Mouse (Mus musculus) brain, embryonic 14.5 days (tissue): ENCODE results near the gene Pus3.

Experiments
- CTCF ChIP-seq: fragments of 200-500 bp; IDR thresholded peaks from 2 replicates; pipeline ENCODE4 v1.5.1; 2012; ENCODE audit warnings: inconsistent platforms, mild to moderate bottlenecking, moderate library complexity, borderline replicate concordance; ENCODE audit not compliant: insufficient read depth, insufficient read length; ENCODE audit errors: extremely low read depth
- POLR2A ChIP-seq: fragments of 200-500 bp; IDR thresholded peaks from 2 replicates; pipeline ENCODE4 v1.6.1; 2012; ENCODE audit warnings: mild to moderate bottlenecking, inconsistent platforms, borderline replicate concordance; ENCODE audit not compliant: poor library complexity, insufficient read depth, insufficient read length, severe bottlenecking; ENCODE audit errors: extremely low read depth

GRCm38 (mm10) chr9:35516711-35517110 lies 41.7 kb upstream of the Pus3 start:
- no peak for TF ChIP-seq CTCF
- no peak for TF ChIP-seq POLR2A
